In the genomic region with DNA sequence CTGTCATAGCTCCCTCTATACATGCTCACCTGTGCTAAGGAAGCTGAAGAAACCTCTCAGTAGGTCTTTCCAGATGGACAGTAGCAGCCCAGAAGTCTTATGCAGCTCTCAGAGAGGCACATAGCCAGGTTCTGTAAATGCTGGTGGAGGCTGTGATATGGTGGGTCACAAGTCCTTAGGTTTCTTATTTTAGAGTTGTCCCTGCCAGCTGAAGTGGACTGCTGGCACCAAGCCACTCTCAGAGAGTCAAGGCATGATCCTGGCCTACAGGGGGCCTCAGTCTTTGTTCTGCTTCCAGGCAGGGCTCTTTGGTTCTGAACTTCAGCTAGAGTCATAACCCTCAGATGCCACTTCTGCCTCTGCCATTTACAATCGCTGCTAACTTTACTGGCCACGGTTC, we compare ENCODE assay signal across 19 mouse cellular contexts. TPM values are rescaled to one million over a fixed set of nuclear protein-coding genes. Genes with fewer than 3 reads are reported as not detected.
DNase-seq lines count a peak whose midpoint lies in the region; ATAC-seq and TF ChIP-seq lines count a peak whose summit lies in the region.
"Had no signal": no experiment of that assay in that cellular context is flagged by ENCODE, and none has a peak within 500 bp of the region (broad histone marks: within the 10 kb centered on the region; RNA-seq: fewer than 3 reads in every experiment).

No protein-coding gene starts in this region.

- H3K4me1 ChIP-seq in heart, adult 2 months (ENCODE audit: control insufficient read depth, insufficient read depth, low read length), result no peaks in the 10 kb centered on the region
- H3K4me1 ChIP-seq in heart, embryonic 12.5 days (replicated peaks), result peaks cover 9% of the 10 kb centered on the region
- H3K4me1 ChIP-seq in intestine, embryonic 14.5 days (replicated peaks; ENCODE audit: control insufficient read depth, insufficient read depth, low read length), result no peaks in the 10 kb centered on the region
- no peaks in the 10 kb centered on the region for H3K4me1 ChIP-seq in intestine, embryonic 15.5 days (replicated peaks)
- 0 out of 2 replicates have a peak, but pooled peaks cover 4% of the 10 kb centered on the region for H3K4me1 ChIP-seq in heart, embryonic 15.5 days (replicated peaks)
- H3K4me1 ChIP-seq: forebrain, embryonic 13.5 days had no signal

- no peak overlapping the region for H3K27ac ChIP-seq in heart, adult 2 months
- H3K27ac ChIP-seq in heart, embryonic 12.5 days (ENCODE audit: poor library complexity, severe bottlenecking), result no peak overlapping the region
- no peak overlapping the region for H3K27ac ChIP-seq in intestine, embryonic 14.5 days (ENCODE audit: low read depth)
- no peak overlapping the region for H3K27ac ChIP-seq in intestine, embryonic 15.5 days
- peak overlapping the region; percentile 54 for H3K27ac ChIP-seq in heart, embryonic 15.5 days
- H3K27ac ChIP-seq: embryonic facial prominence, embryonic 13.5 days; forebrain, embryonic 13.5 days; gastrocnemius, adult 2 months; hindbrain, embryonic 15.5 days; kidney, postnatal 0 days had no signal

- TF ChIP-seq CTCF in heart, adult 2 months (IDR thresholded peaks at IDR 0.05), result peak; percentile 47

- no peaks in the 10 kb centered on the region for H3K36me3 ChIP-seq in heart, adult 2 months (ENCODE audit: control insufficient read depth, insufficient read depth, low read length)
- H3K36me3 ChIP-seq in heart, embryonic 12.5 days, result no peaks in the 10 kb centered on the region
- no peaks in the 10 kb centered on the region for H3K36me3 ChIP-seq in intestine, embryonic 14.5 days (ENCODE audit: control insufficient read depth, insufficient read depth, low read length)
- no peaks in the 10 kb centered on the region for H3K36me3 ChIP-seq in intestine, embryonic 15.5 days
- H3K36me3 ChIP-seq in heart, embryonic 15.5 days, result no peaks in the 10 kb centered on the region
- H3K36me3 ChIP-seq: embryonic facial prominence, embryonic 13.5 days; hindbrain, embryonic 15.5 days had no signal

- H3K9me3 ChIP-seq in heart, embryonic 12.5 days (replicated peaks), result no peaks in the 10 kb centered on the region
- H3K9me3 ChIP-seq in intestine, embryonic 14.5 days (ENCODE audit: control insufficient read depth, low read length), result no peaks in the 10 kb centered on the region
- H3K9me3 ChIP-seq in intestine, embryonic 15.5 days, result no peaks in the 10 kb centered on the region
- H3K9me3 ChIP-seq in heart, embryonic 15.5 days (replicated peaks), result no peaks in the 10 kb centered on the region
- H3K9me3 ChIP-seq: embryonic facial prominence, embryonic 13.5 days; forebrain, embryonic 13.5 days; hindbrain, embryonic 15.5 days had no signal

- TF ChIP-seq POLR2A in heart, adult 2 months (IDR thresholded peaks at IDR 0.05; ENCODE audit: insufficient read depth, low read depth, low read length), result no peak

- no peak for ATAC-seq in heart, embryonic 12.5 days (ENCODE audit: insufficient number of reproducible peaks, low FRiP score)
- no peak for ATAC-seq in intestine, embryonic 14.5 days (replicated peaks; ENCODE audit: low FRiP score, low TSS enrichment, low read depth)
- ATAC-seq in intestine, embryonic 15.5 days, result no peak
- peak; percentile 72; the same call in 1 of the 2 replicates for ATAC-seq in heart, embryonic 15.5 days (replicated peaks; ENCODE audit: insufficient number of reproducible peaks, insufficient read depth, low FRiP score, low read depth)
- ATAC-seq: forebrain, embryonic 13.5 days had no signal

- no peak for TF ChIP-seq EP300 in heart, adult 2 months (IDR thresholded peaks at IDR 0.05; ENCODE audit: insufficient read depth, low read depth, low read length)

- H3K9ac ChIP-seq in heart, adult 2 months (ENCODE audit: low read depth, low read length), result no peak overlapping the region
- H3K9ac ChIP-seq in heart, embryonic 12.5 days, result no peak overlapping the region
- H3K9ac ChIP-seq in intestine, embryonic 14.5 days (ENCODE audit: low read length), result no peak overlapping the region
- no peak overlapping the region for H3K9ac ChIP-seq in intestine, embryonic 15.5 days
- no peak overlapping the region for H3K9ac ChIP-seq in heart, embryonic 15.5 days
- H3K9ac ChIP-seq: embryonic facial prominence, embryonic 13.5 days; forebrain, embryonic 13.5 days; hindbrain, embryonic 15.5 days had no signal

- no peaks in the 10 kb centered on the region for H3K79me2 ChIP-seq in heart, adult 2 months (replicated peaks; ENCODE audit: control insufficient read depth, insufficient read depth, low read length)

- intact Hi-C loops in heart, adult 2 months (cut with DNase I), result no loop called here
- intact Hi-C loops in heart, postnatal 10 days (cut with DNase I), result no loop called here
- intact Hi-C loops in gastrocnemius, postnatal 14 days (cut with DNase I; ENCODE audit: low total_unique reads), result no loop called here

- peak in 1 of 2 experiments; percentile 13 for DNase-seq in heart, adult 2 months
- DNase-seq in intestine, embryonic 14.5 days (ENCODE audit: low spot score), result peak; percentile 35
- peak; percentile 51 to 65 for DNase-seq in heart, postnatal 10 days
- DNase-seq in gastrocnemius, postnatal 14 days, result no peak
- no peak for DNase-seq in layer of hippocampus, postnatal 25 days (ENCODE audit: extremely low spot score in 1 of 2, low spot score in 1 of 2)
- DNase-seq: adrenal gland, adult 2 months; cerebellum, adult 11 months; cerebellum, adult 8-10 months; cerebellum, postnatal 25 days; gastrocnemius, adult 2 months; kidney, adult 11 months; kidney, adult 9 months had no signal

- H3K4me3 ChIP-seq in heart, adult 2 months, result no peak overlapping the region
- H3K4me3 ChIP-seq in heart, embryonic 12.5 days, result no peak overlapping the region
- no peak overlapping the region for H3K4me3 ChIP-seq in intestine, embryonic 14.5 days (ENCODE audit: low read depth, low read length)
- H3K4me3 ChIP-seq in intestine, embryonic 15.5 days (replicated peaks), result no peak overlapping the region
- H3K4me3 ChIP-seq in heart, embryonic 15.5 days, result no peak overlapping the region
- H3K4me3 ChIP-seq: embryonic facial prominence, embryonic 13.5 days; forebrain, embryonic 13.5 days; gastrocnemius, adult 2 months; hindbrain, embryonic 15.5 days had no signal

- WGBS in heart, adult 2 months, result 77% methylated on average over 2 of the region's 2 CpGs
- WGBS in heart, embryonic 12.5 days, result 67% methylated on average over 2 of the region's 2 CpGs
- WGBS in intestine, embryonic 14.5 days, result 65% methylated on average over 2 of the region's 2 CpGs
- WGBS in intestine, embryonic 15.5 days, result 71% methylated on average over 2 of the region's 2 CpGs
- WGBS in heart, embryonic 15.5 days, result 75% methylated on average over 2 of the region's 2 CpGs

- no peak overlapping the region; the same call in 1 of the 2 replicates for H3K4me2 ChIP-seq in heart, embryonic 12.5 days
- no peak overlapping the region for H3K4me2 ChIP-seq in intestine, embryonic 14.5 days (ENCODE audit: low read length)
- no peak overlapping the region for H3K4me2 ChIP-seq in intestine, embryonic 15.5 days (replicated peaks)
- H3K4me2 ChIP-seq in heart, embryonic 15.5 days, result no peak overlapping the region
- H3K4me2 ChIP-seq: embryonic facial prominence, embryonic 13.5 days; forebrain, embryonic 13.5 days; hindbrain, embryonic 15.5 days had no signal

- no peaks in the 10 kb centered on the region for H3K27me3 ChIP-seq in heart, adult 2 months (ENCODE audit: control insufficient read depth, insufficient read depth, low read length)
- no peaks in the 10 kb centered on the region for H3K27me3 ChIP-seq in heart, embryonic 12.5 days (replicated peaks)
- no peaks in the 10 kb centered on the region for H3K27me3 ChIP-seq in intestine, embryonic 14.5 days (replicated peaks; ENCODE audit: control insufficient read depth, insufficient read depth, low read length)
- H3K27me3 ChIP-seq in intestine, embryonic 15.5 days (replicated peaks), result no peaks in the 10 kb centered on the region
- H3K27me3 ChIP-seq in heart, embryonic 15.5 days, result no peaks in the 10 kb centered on the region
- H3K27me3 ChIP-seq: embryonic facial prominence, embryonic 13.5 days; forebrain, embryonic 13.5 days; hindbrain, embryonic 15.5 days had no signal

RNA-seq across cellular contexts. Expression of a gene that starts 11.1 kb away (rescaled TPM):
- total RNA-seq in heart, adult 2 months (2021), result under 1 TPM; 0.52 to 0.80 TPM
- 0.14 and 0.23 TPM in 2 replicates for polyA plus RNA-seq in heart, adult 2 months (2012; rRNA removed)
- polyA plus RNA-seq in heart, embryonic 12.5 days (2016; fragmentation: Nextera tagmentation; extraction: Ambion mirVana), result 0.11 and 0.15 TPM in 2 replicates
- polyA plus RNA-seq in intestine, embryonic 14.5 days (2014; fragmentation: Nextera tagmentation; extraction: Ambion mirVana), result 0.55 and 0.58 TPM in 2 replicates
- 0.10 and 0.16 TPM in 2 replicates for polyA plus RNA-seq in intestine, embryonic 15.5 days (2015; fragmentation: Nextera tagmentation; extraction: Ambion mirVana)
- 0.11 and 0.22 TPM in 2 replicates for polyA plus RNA-seq in heart, embryonic 15.5 days (2015; fragmentation: Nextera tagmentation; extraction: Ambion mirVana)
- 1 to 10 TPM; 1.3 to 1.4 TPM for total RNA-seq in heart, postnatal 10 days (2021)
- total RNA-seq in gastrocnemius, postnatal 14 days (2021), result 1 to 10 TPM; 3.9 to 4.4 TPM
- 1 to 10 TPM; 3.6 to 3.7 TPM for total RNA-seq in layer of hippocampus, postnatal 25 days (2021)

Comparison
In these comparisons a context has a peak if more than half of its experiments do, and no peak if none do; other contexts are left out.
1. DNase-seq: peak in intestine, embryonic 14.5 days (single experiment) and heart, postnatal 10 days (2 of 2); none in gastrocnemius, postnatal 14 days (single experiment) and layer of hippocampus, postnatal 25 days (0 of 2).